Mouse (Mus musculus): ENCODE data around the gene Kcna5. TPM values are rescaled to one million over a fixed set of nuclear protein-coding genes. Genes with fewer than 3 reads are reported as not detected.

Kcna5 gene
- polyA plus RNA-seq, 1 experiment from 2014 or later, result 2.4 TPM

DNA sequence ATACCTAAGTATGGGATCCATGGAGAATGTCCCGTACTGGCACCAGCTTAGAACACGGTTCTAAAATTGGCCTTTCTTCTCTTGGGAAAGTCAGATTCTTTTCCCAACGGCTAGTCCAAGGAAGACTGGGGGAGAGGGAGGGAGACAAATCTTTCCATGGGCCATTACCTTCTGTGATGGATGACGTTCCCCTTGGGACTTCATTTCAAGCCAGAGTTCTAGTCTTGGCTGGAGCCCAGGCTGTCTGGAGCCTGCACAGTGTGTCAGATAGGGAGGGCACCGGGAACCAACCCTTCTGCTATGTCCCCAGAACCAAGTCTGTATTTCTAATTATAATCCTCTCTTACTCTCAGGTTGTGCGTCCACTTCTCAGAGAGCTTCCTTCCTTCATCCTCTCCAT is 26.5 kb downstream of the Kcna5 start:
- no peaks in the 10 kb centered on the region for H3K27me3 ChIP-seq (replicated peaks; ENCODE audit: control insufficient read depth, insufficient read depth, low read length)
- no peak for TF ChIP-seq CTCF (IDR thresholded peaks at IDR 0.05; ENCODE audit: low read depth)
- H3K9ac ChIP-seq (ENCODE audit: low read depth, low read length), result no peak overlapping the region
- no peaks in the 10 kb centered on the region for H3K9me3 ChIP-seq (ENCODE audit: control insufficient read depth)
- H3K4me2 ChIP-seq (replicated peaks; ENCODE audit: low read depth), result no peak overlapping the region
- no peaks in the 10 kb centered on the region for H3K4me1 ChIP-seq (replicated peaks; ENCODE audit: control insufficient read depth, insufficient read depth, low read length)
- no peak overlapping the region for H3K4me3 ChIP-seq (ENCODE audit: low read depth, low read length)
- WGBS, result 79% methylated on average over 6 of the region's 6 CpGs
- no peak overlapping the region for H3K27ac ChIP-seq (ENCODE audit: low read depth, low read length)
- H3K36me3 ChIP-seq (ENCODE audit: control insufficient read depth, insufficient read depth), result no peaks in the 10 kb centered on the region
- no peak for ATAC-seq

GRCm38 (mm10) chr6:126503920-126504319 is 31.3 kb downstream of the Kcna5 start:
- 79% methylated on average over 8 of the region's 8 CpGs for WGBS

DNA sequence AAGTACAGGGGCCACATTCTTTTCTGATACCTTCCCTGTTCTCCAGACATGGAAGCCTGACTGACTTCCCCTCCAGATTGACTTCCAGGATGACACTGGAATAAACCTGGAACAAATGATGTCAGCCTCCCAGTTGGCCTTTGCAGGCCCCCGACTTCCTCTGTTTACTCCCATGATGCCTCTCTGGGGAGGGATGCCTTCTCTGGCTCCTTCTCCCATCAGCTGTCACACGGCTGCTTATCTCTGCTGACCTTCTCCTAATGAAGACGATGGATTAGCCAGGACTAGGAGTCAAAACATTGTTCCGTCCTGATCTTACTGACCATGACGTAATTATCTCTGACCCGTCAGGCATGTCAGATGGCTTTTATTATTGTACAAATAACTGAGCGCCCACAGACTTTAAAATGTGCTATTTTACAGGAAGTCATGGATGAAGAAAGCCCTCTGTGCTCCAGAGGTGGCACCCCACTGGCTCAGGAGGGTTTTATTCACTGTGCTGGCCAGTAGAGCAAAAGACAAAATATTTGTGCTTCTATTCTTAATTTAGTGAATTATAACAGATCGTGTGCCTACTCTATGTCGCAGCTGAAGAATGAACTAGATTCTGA is 32.4 kb downstream of the Kcna5 start:
- no peak overlapping the region for H3K27ac ChIP-seq (ENCODE audit: low read depth, low read length)
- 0 out of 2 replicates have a peak, but pooled peaks cover 3% of the 10 kb centered on the region for H3K9me3 ChIP-seq (ENCODE audit: control insufficient read depth)
- H3K9ac ChIP-seq (ENCODE audit: low read depth, low read length), result no peak overlapping the region
- ATAC-seq, result no peak
- WGBS, result 48% methylated on average over 9 of the region's 9 CpGs
- no peaks in the 10 kb centered on the region for H3K27me3 ChIP-seq (replicated peaks; ENCODE audit: control insufficient read depth, insufficient read depth, low read length)
- H3K4me3 ChIP-seq (ENCODE audit: low read depth, low read length), result no peak overlapping the region
- no peak overlapping the region for H3K4me2 ChIP-seq (replicated peaks; ENCODE audit: low read depth)
- no peaks in the 10 kb centered on the region for H3K4me1 ChIP-seq (replicated peaks; ENCODE audit: control insufficient read depth, insufficient read depth, low read length)
- no peaks in the 10 kb centered on the region for H3K36me3 ChIP-seq (ENCODE audit: control insufficient read depth, insufficient read depth)
- no peak for TF ChIP-seq CTCF (IDR thresholded peaks at IDR 0.05; ENCODE audit: low read depth)

More at GRCm38 (mm10) chr6:126503920-126504319, 31.3 kb downstream of the Kcna5 start:
- no peak overlapping the region for H3K4me2 ChIP-seq (replicated peaks; ENCODE audit: low read depth)
- no peak overlapping the region for H3K27ac ChIP-seq (ENCODE audit: low read depth, low read length)
- H3K4me3 ChIP-seq (ENCODE audit: low read depth, low read length), result no peak overlapping the region
- H3K9me3 ChIP-seq (ENCODE audit: control insufficient read depth), result 0 out of 2 replicates have a peak, but pooled peaks cover 3% of the 10 kb centered on the region
- no peaks in the 10 kb centered on the region for H3K4me1 ChIP-seq (replicated peaks; ENCODE audit: control insufficient read depth, insufficient read depth, low read length)
- TF ChIP-seq CTCF (IDR thresholded peaks at IDR 0.05; ENCODE audit: low read depth), result peak; percentile 52
- no peaks in the 10 kb centered on the region for H3K36me3 ChIP-seq (ENCODE audit: control insufficient read depth, insufficient read depth)
- H3K9ac ChIP-seq (ENCODE audit: low read depth, low read length), result no peak overlapping the region
- ATAC-seq, result no peak
- H3K27me3 ChIP-seq (replicated peaks; ENCODE audit: control insufficient read depth, insufficient read depth, low read length), result no peaks in the 10 kb centered on the region

DNA sequence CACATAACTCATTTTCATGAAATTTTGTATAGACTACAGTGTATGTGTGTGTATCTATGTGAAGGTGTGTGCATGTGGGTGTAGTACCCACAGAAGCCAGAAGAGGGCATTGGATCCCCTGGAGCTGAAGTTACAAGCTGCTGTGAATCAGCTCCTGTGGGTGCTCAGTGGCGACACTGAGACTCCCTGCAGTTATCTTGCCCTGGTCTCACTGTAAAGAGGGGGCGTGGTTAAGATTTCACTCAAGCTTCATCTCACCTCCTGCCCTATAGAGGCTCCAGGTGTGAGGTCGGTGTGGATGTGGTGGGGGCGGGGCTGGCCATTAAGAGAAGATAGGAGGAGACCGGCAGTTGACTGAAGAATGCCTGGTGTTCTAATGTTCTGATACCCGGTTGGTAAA is 34.2 kb downstream of the Kcna5 start:
- Histone ChIP-seq H3K27ac (ENCODE audit: low read depth, low read length) (no peak overlapping the region), H3K9ac (ENCODE audit: low read depth, low read length) (no peak overlapping the region), H3K4me3 (ENCODE audit: low read depth, low read length) (no peak overlapping the region), H3K9me3 (ENCODE audit: control insufficient read depth) (0 out of 2 replicates have a peak, but pooled peaks cover 3% of the 10 kb centered on the region), H3K36me3 (ENCODE audit: control insufficient read depth, insufficient read depth) (no peaks in the 10 kb centered on the region), H3K27me3 (replicated peaks; ENCODE audit: control insufficient read depth, insufficient read depth, low read length) (no peaks in the 10 kb centered on the region), H3K4me2 (replicated peaks; ENCODE audit: low read depth) (no peak overlapping the region), H3K4me1 (replicated peaks; ENCODE audit: control insufficient read depth, insufficient read depth, low read length) (no peaks in the 10 kb centered on the region)
- ATAC-seq, result no peak
- 0 out of 2 replicates have a peak, but pooled peaks have one; percentile 20 for TF ChIP-seq CTCF (IDR thresholded peaks at IDR 0.05; ENCODE audit: low read depth)
- WGBS, result 85% methylated on average over 6 of the region's 6 CpGs

DNA sequence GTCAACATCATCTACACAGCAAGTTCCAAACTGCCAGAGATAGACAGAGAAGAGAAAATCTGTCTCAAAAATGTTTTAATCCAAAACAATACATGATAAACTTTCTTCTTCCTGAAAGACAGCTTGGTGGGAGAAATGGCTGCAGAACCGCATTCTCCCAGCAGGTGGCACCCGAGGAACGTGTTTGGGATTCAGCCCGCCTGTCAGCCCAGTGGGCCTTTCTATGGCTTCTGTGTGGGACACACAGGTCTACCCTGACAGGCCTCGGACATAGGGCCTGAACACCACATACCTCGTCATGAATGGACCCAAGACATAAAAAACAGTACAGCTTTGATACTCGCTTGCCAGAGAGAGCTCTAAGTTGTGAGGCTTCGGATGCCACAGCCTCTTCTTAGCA is 35.1 kb downstream of the Kcna5 start:
- no peaks in the 10 kb centered on the region for H3K36me3 ChIP-seq (ENCODE audit: control insufficient read depth, insufficient read depth)
- TF ChIP-seq CTCF (IDR thresholded peaks at IDR 0.05; ENCODE audit: low read depth), result peak; percentile 93
- no peak overlapping the region for H3K4me3 ChIP-seq (ENCODE audit: low read depth, low read length)
- WGBS, result 23% methylated on average over 8 of the region's 8 CpGs
- no peak overlapping the region for H3K9ac ChIP-seq (ENCODE audit: low read depth, low read length)
- no peak for ATAC-seq
- H3K27ac ChIP-seq (ENCODE audit: low read depth, low read length), result no peak overlapping the region
- no peaks in the 10 kb centered on the region for H3K4me1 ChIP-seq (replicated peaks; ENCODE audit: control insufficient read depth, insufficient read depth, low read length)
- no peak overlapping the region for H3K4me2 ChIP-seq (replicated peaks; ENCODE audit: low read depth)
- 0 out of 2 replicates have a peak, but pooled peaks cover 3% of the 10 kb centered on the region for H3K9me3 ChIP-seq (ENCODE audit: control insufficient read depth)
- H3K27me3 ChIP-seq (replicated peaks; ENCODE audit: control insufficient read depth, insufficient read depth, low read length), result no peaks in the 10 kb centered on the region

- Histone ChIP-seq H3K9ac (ENCODE audit: low read depth, low read length) (no peak overlapping the region), H3K36me3 (ENCODE audit: control insufficient read depth, insufficient read depth) (no peaks in the 10 kb centered on the region), H3K4me3 (ENCODE audit: low read depth, low read length) (no peak overlapping the region), H3K9me3 (ENCODE audit: control insufficient read depth) (0 out of 2 replicates have a peak, but pooled peaks cover 3% of the 10 kb centered on the region), H3K27me3 (replicated peaks; ENCODE audit: control insufficient read depth, insufficient read depth, low read length) (no peaks in the 10 kb centered on the region), H3K27ac (ENCODE audit: low read depth, low read length) (no peak overlapping the region), H3K4me1 (replicated peaks; ENCODE audit: control insufficient read depth, insufficient read depth, low read length) (no peaks in the 10 kb centered on the region), H3K4me2 (replicated peaks; ENCODE audit: low read depth) (no peak overlapping the region)
- 63% methylated on average over 5 of the region's 5 CpGs for WGBS
- no peak for ATAC-seq
- peak; percentile 85 for TF ChIP-seq CTCF (IDR thresholded peaks at IDR 0.05; ENCODE audit: low read depth)
Observed at GRCm38 (mm10) chr6:126497878-126498277, 37.3 kb downstream of the Kcna5 start.
